Mouse (Mus musculus): ENCODE results near the gene Dip2c. TPM values are rescaled to one million over a fixed set of nuclear protein-coding genes. Genes with fewer than 3 reads are reported as not detected.

The Dip2c gene
- polyA plus RNA-seq, 1 experiment from 2014 or later = 22.1 TPM

GRCm38 (mm10) chr13:9632684-9633083 is 356.4 kb downstream of the Dip2c start:
- Histone ChIP-seq H3K4me1 (ENCODE audit: control insufficient read depth, insufficient read depth, low read length) (no peaks in the 10 kb centered on the region), H3K27me3 (ENCODE audit: control insufficient read depth, insufficient read depth, low read length) (no peaks in the 10 kb centered on the region), H3K27ac (replicated peaks; ENCODE audit: low read depth, low read length) (no peak overlapping the region), H3K4me3 (replicated peaks; ENCODE audit: low read depth, low read length) (no peak overlapping the region), H3K9me3 (ENCODE audit: control insufficient read depth, low read length) (no peaks in the 10 kb centered on the region), H3K4me2 (ENCODE audit: low read length) (no peak overlapping the region), H3K36me3 (ENCODE audit: control insufficient read depth, insufficient read depth, low read length) (peaks cover 16% of the 10 kb centered on the region), H3K9ac (replicated peaks; ENCODE audit: low read length) (no peak overlapping the region)
- ATAC-seq (ENCODE audit: low FRiP score, low TSS enrichment) = no peak
- WGBS = 53% methylated on average over 2 of the region's 2 CpGs
- DNase-seq = no peak

- no peak overlapping the region for H3K4me2 ChIP-seq (ENCODE audit: low read length)
- H3K9ac ChIP-seq (replicated peaks; ENCODE audit: low read length) = no peak overlapping the region
- no peak overlapping the region for H3K27ac ChIP-seq (replicated peaks; ENCODE audit: low read depth, low read length)
- WGBS = 87% methylated on average over 2 of the region's 2 CpGs
- H3K4me1 ChIP-seq (ENCODE audit: control insufficient read depth, insufficient read depth, low read length) = no peaks in the 10 kb centered on the region
- H3K27me3 ChIP-seq (ENCODE audit: control insufficient read depth, insufficient read depth, low read length) = no peaks in the 10 kb centered on the region
- peaks cover 9% of the 10 kb centered on the region for H3K36me3 ChIP-seq (ENCODE audit: control insufficient read depth, insufficient read depth, low read length)
- H3K4me3 ChIP-seq (replicated peaks; ENCODE audit: low read depth, low read length) = no peak overlapping the region
- H3K9me3 ChIP-seq (ENCODE audit: control insufficient read depth, low read length) = no peaks in the 10 kb centered on the region
- no peak for ATAC-seq (ENCODE audit: low FRiP score, low TSS enrichment)
- DNase-seq = no peak
Measured at GRCm38 (mm10) chr13:9635951-9636350, 359.6 kb downstream of the Dip2c start.

- Histone ChIP-seq H3K9ac (replicated peaks; ENCODE audit: low read length) (no peak overlapping the region), H3K27ac (replicated peaks; ENCODE audit: low read depth, low read length) (no peak overlapping the region), H3K27me3 (ENCODE audit: control insufficient read depth, insufficient read depth, low read length) (no peaks in the 10 kb centered on the region), H3K36me3 (ENCODE audit: control insufficient read depth, insufficient read depth, low read length) (peaks cover 9% of the 10 kb centered on the region), H3K4me3 (replicated peaks; ENCODE audit: low read depth, low read length) (no peak overlapping the region), H3K4me1 (ENCODE audit: control insufficient read depth, insufficient read depth, low read length) (no peaks in the 10 kb centered on the region), H3K4me2 (ENCODE audit: low read length) (no peak overlapping the region), H3K9me3 (ENCODE audit: control insufficient read depth, low read length) (no peaks in the 10 kb centered on the region)
- DNase-seq (peak; percentile 54), ATAC-seq (ENCODE audit: low FRiP score, low TSS enrichment) (no peak; the same call in 1 of the 2 replicates)
- WGBS = 61% methylated on average over 4 of the region's 4 CpGs
Measured at GRCm38 (mm10) chr13:9636505-9636904, 360.2 kb downstream of the Dip2c start.

- WGBS = 81% methylated on average over 3 of the region's 3 CpGs
- H3K4me3 ChIP-seq (replicated peaks; ENCODE audit: low read depth, low read length) = no peak overlapping the region
- no peak for ATAC-seq (ENCODE audit: low FRiP score, low TSS enrichment)
Measured at GRCm38 (mm10) chr13:9637949-9638348, 361.6 kb downstream of the Dip2c start.

GRCm38 (mm10) chr13:9648716-9649115 is 372.4 kb downstream of the Dip2c start:
- Histone ChIP-seq H3K4me2 (ENCODE audit: low read length) (no peak overlapping the region), H3K36me3 (ENCODE audit: control insufficient read depth, insufficient read depth, low read length) (peaks cover 7% of the 10 kb centered on the region), H3K9me3 (ENCODE audit: control insufficient read depth, low read length) (no peaks in the 10 kb centered on the region), H3K9ac (replicated peaks; ENCODE audit: low read length) (no peak overlapping the region), H3K4me1 (ENCODE audit: control insufficient read depth, insufficient read depth, low read length) (0 out of 2 replicates have a peak, but pooled peaks cover 2% of the 10 kb centered on the region), H3K27ac (replicated peaks; ENCODE audit: low read depth, low read length) (no peak overlapping the region), H3K4me3 (replicated peaks; ENCODE audit: low read depth, low read length) (no peak overlapping the region), H3K27me3 (ENCODE audit: control insufficient read depth, insufficient read depth, low read length) (no peaks in the 10 kb centered on the region)
- whole genome bisulfite sequencing = 96% methylated on average over 13 of the region's 13 CpGs
- ATAC-seq (ENCODE audit: low FRiP score, low TSS enrichment) (no peak), DNase-seq (no peak)

More at GRCm38 (mm10) chr13:9637949-9638348, 361.6 kb downstream of the Dip2c start:
- Histone ChIP-seq H3K27me3 (ENCODE audit: control insufficient read depth, insufficient read depth, low read length) (no peaks in the 10 kb centered on the region), H3K9me3 (ENCODE audit: control insufficient read depth, low read length) (no peaks in the 10 kb centered on the region), H3K27ac (replicated peaks; ENCODE audit: low read depth, low read length) (no peak overlapping the region), H3K4me2 (ENCODE audit: low read length) (no peak overlapping the region), H3K9ac (replicated peaks; ENCODE audit: low read length) (no peak overlapping the region), H3K36me3 (ENCODE audit: control insufficient read depth, insufficient read depth, low read length) (peaks cover 9% of the 10 kb centered on the region), H3K4me1 (ENCODE audit: control insufficient read depth, insufficient read depth, low read length) (no peaks in the 10 kb centered on the region)
- no peak for DNase-seq

- H3K27me3 ChIP-seq (ENCODE audit: control insufficient read depth, insufficient read depth, low read length) = no peaks in the 10 kb centered on the region
- no peak overlapping the region for H3K4me2 ChIP-seq (ENCODE audit: low read length)
- no peak for DNase-seq
- ATAC-seq (ENCODE audit: low FRiP score, low TSS enrichment) = no peak
- peaks cover 7% of the 10 kb centered on the region for H3K36me3 ChIP-seq (ENCODE audit: control insufficient read depth, insufficient read depth, low read length)
- no peak overlapping the region for H3K9ac ChIP-seq (replicated peaks; ENCODE audit: low read length)
- no peaks in the 10 kb centered on the region for H3K9me3 ChIP-seq (ENCODE audit: control insufficient read depth, low read length)
- 93% methylated on average over 1 of the region's 1 CpGs for WGBS
- H3K4me1 ChIP-seq (ENCODE audit: control insufficient read depth, insufficient read depth, low read length) = 0 out of 2 replicates have a peak, but pooled peaks cover 2% of the 10 kb centered on the region
- H3K27ac ChIP-seq (replicated peaks; ENCODE audit: low read depth, low read length) = no peak overlapping the region
- H3K4me3 ChIP-seq (replicated peaks; ENCODE audit: low read depth, low read length) = no peak overlapping the region
Measured at GRCm38 (mm10) chr13:9649894-9650293, 373.6 kb downstream of the Dip2c start.

GRCm38 (mm10) chr13:9650580-9650979 is 374.3 kb downstream of the Dip2c start:
- peaks cover 5% of the 10 kb centered on the region; the same call in 1 of the 2 replicates for H3K36me3 ChIP-seq (ENCODE audit: control insufficient read depth, insufficient read depth, low read length)
- no peaks in the 10 kb centered on the region for H3K9me3 ChIP-seq (ENCODE audit: control insufficient read depth, low read length)
- H3K27me3 ChIP-seq (ENCODE audit: control insufficient read depth, insufficient read depth, low read length) = no peaks in the 10 kb centered on the region
- H3K4me1 ChIP-seq (ENCODE audit: control insufficient read depth, insufficient read depth, low read length) = 0 out of 2 replicates have a peak, but pooled peaks cover 2% of the 10 kb centered on the region
- H3K4me3 ChIP-seq (replicated peaks; ENCODE audit: low read depth, low read length) = no peak overlapping the region
- DNase-seq (peak; percentile 22), ATAC-seq (ENCODE audit: low FRiP score, low TSS enrichment) (no peak)
- H3K9ac ChIP-seq (replicated peaks; ENCODE audit: low read length) = no peak overlapping the region
- H3K4me2 ChIP-seq (ENCODE audit: low read length) = no peak overlapping the region
- H3K27ac ChIP-seq (replicated peaks; ENCODE audit: low read depth, low read length) = no peak overlapping the region

GRCm38 (mm10) chr13:9653018-9653417 is 376.7 kb downstream of the Dip2c start:
- Histone ChIP-seq H3K4me2 (ENCODE audit: low read length) (no peak overlapping the region), H3K9me3 (ENCODE audit: control insufficient read depth, low read length) (no peaks in the 10 kb centered on the region), H3K4me3 (replicated peaks; ENCODE audit: low read depth, low read length) (no peak overlapping the region), H3K27me3 (ENCODE audit: control insufficient read depth, insufficient read depth, low read length) (no peaks in the 10 kb centered on the region), H3K4me1 (ENCODE audit: control insufficient read depth, insufficient read depth, low read length) (0 out of 2 replicates have a peak, but pooled peaks cover 2% of the 10 kb centered on the region), H3K36me3 (ENCODE audit: control insufficient read depth, insufficient read depth, low read length) (peaks cover 14% of the 10 kb centered on the region), H3K27ac (replicated peaks; ENCODE audit: low read depth, low read length) (no peak overlapping the region), H3K9ac (replicated peaks; ENCODE audit: low read length) (no peak overlapping the region)
- DNase-seq (no peak), ATAC-seq (ENCODE audit: low FRiP score, low TSS enrichment) (no peak)
- WGBS = 84% methylated on average over 3 of the region's 3 CpGs

GRCm38 (mm10) chr13:9656613-9657012 is 380.3 kb downstream of the Dip2c start:
- H3K4me3 ChIP-seq (replicated peaks; ENCODE audit: low read depth, low read length) = no peak overlapping the region
- H3K4me2 ChIP-seq (ENCODE audit: low read length) = no peak overlapping the region
- no peaks in the 10 kb centered on the region for H3K27me3 ChIP-seq (ENCODE audit: control insufficient read depth, insufficient read depth, low read length)
- H3K36me3 ChIP-seq (ENCODE audit: control insufficient read depth, insufficient read depth, low read length) = peaks cover 48% of the 10 kb centered on the region
- H3K9me3 ChIP-seq (ENCODE audit: control insufficient read depth, low read length) = no peaks in the 10 kb centered on the region
- no peak overlapping the region for H3K9ac ChIP-seq (replicated peaks; ENCODE audit: low read length)
- no peaks in the 10 kb centered on the region for H3K4me1 ChIP-seq (ENCODE audit: control insufficient read depth, insufficient read depth, low read length)
- 91% methylated on average over 6 of the region's 6 CpGs for WGBS
- DNase-seq (no peak), ATAC-seq (ENCODE audit: low FRiP score, low TSS enrichment) (no peak)
- no peak overlapping the region for H3K27ac ChIP-seq (replicated peaks; ENCODE audit: low read depth, low read length)

Measured in midbrain, embryonic 14.5 days (tissue).